Mouse (Mus musculus) embryonic facial prominence, embryonic 13.5 days (tissue): ENCODE results near the gene Ifnab. TPM values are rescaled to one million over a fixed set of nuclear protein-coding genes. Genes with fewer than 3 reads are reported as not detected.
A peak's percentile ranks its signal among the peaks of the same experiment; 100 is the strongest.

Experiments used
- ATAC-seq: fragments of 200-750 bp; cut with Nextera tagmentation; 2 replicates; pipeline ENCODE4 v1.8.0; 2017; ENCODE audit warnings: low read depth; ENCODE audit not compliant: insufficient number of reproducible peaks, insufficient read depth, low FRiP score, low TSS enrichment
- H3K27ac ChIP-seq: fragments of 300-500 bp; sonication (generic); 2 replicates; pipeline ENCODE4 v1.5.1; 2015; ENCODE audit warnings: moderate library complexity, mild to moderate bottlenecking, inconsistent platforms
- H3K27me3 ChIP-seq: fragments of 300-500 bp; sonication (generic); 2 replicates; pipeline ENCODE4 v1.6.1; 2015; ENCODE audit warnings: mild to moderate bottlenecking, inconsistent platforms
- H3K36me3 ChIP-seq: fragments of 300-500 bp; sonication (generic); 2 replicates; pipeline ENCODE4 v1.6.1; 2015; ENCODE audit warnings: mild to moderate bottlenecking, inconsistent platforms
- H3K4me1 ChIP-seq: fragments of 300-500 bp; sonication (generic); 2 replicates; pipeline ENCODE4 v1.6.1; 2015; ENCODE audit warnings: inconsistent platforms
- H3K4me2 ChIP-seq: fragments of 300-500 bp; sonication (generic); 2 replicates; pipeline ENCODE4 v1.6.1; 2015; ENCODE audit warnings: moderate library complexity, mild to moderate bottlenecking, inconsistent platforms
- H3K4me3 ChIP-seq: fragments of 300-500 bp; sonication (generic); 2 replicates; pipeline ENCODE4 v1.5.1; 2015; ENCODE audit warnings: mild to moderate bottlenecking, inconsistent platforms
- H3K9ac ChIP-seq: fragments of 300-500 bp; sonication (generic); 2 replicates; pipeline ENCODE4 v1.6.1; 2015; ENCODE audit warnings: mild to moderate bottlenecking, inconsistent platforms
- H3K9me3 ChIP-seq: fragments of 300-500 bp; sonication (generic); 2 replicates; pipeline ENCODE4 v1.6.1; 2016; ENCODE audit warnings: inconsistent platforms
- WGBS: fragments of 180-500 bp; shearing (Covaris S2); methylation state at CpG from one replicate; pipeline ENCODE4 v1.1.7; 2015; ENCODE audit warnings: mixed read lengths; 5-methylcytosine and 5-hydroxymethylcytosine counted together
- polyA plus RNA-seq: library from polyadenylated mRNA; unstranded; fragments of >200 nt; fragmentation: Nextera tagmentation; extraction: Ambion mirVana; gene quantifications from 2 replicates; pipeline ENCODE4 v1.2.1, GENCODE M21; 2015

The Ifnab gene
- polyA plus RNA-seq, 1 experiment from 2014 or later = not detected

- Histone ChIP-seq H3K36me3 (no peaks in the 10 kb centered on the region), H3K4me1 (no peaks in the 10 kb centered on the region), H3K27ac (no peak overlapping the region), H3K9ac (no peak overlapping the region), H3K4me2 (no peak overlapping the region), H3K27me3 (no peaks in the 10 kb centered on the region), H3K4me3 (no peak overlapping the region), H3K9me3 (no peaks in the 10 kb centered on the region)
- ATAC-seq = no peak
- WGBS = 45% methylated on average over 1 of the region's 1 CpGs
Measured at GRCm38 (mm10) chr4:88655461-88655860, 35.7 kb downstream of the Ifnab start.

GRCm38 (mm10) chr4:88653644-88654043, 37.5 kb downstream of the Ifnab start:
- Histone ChIP-seq H3K36me3 (no peaks in the 10 kb centered on the region), H3K4me1 (no peaks in the 10 kb centered on the region), H3K4me2 (no peak overlapping the region), H3K27ac (no peak overlapping the region), H3K9ac (no peak overlapping the region), H3K9me3 (no peaks in the 10 kb centered on the region), H3K27me3 (no peaks in the 10 kb centered on the region), H3K4me3 (no peak overlapping the region)
- ATAC-seq = no peak
- 71% methylated on average over 3 of the region's 3 CpGs for WGBS

- ATAC-seq = no peak
- Histone ChIP-seq H3K4me3 (no peak within 1 kb of the TSS), H3K27me3 (no peaks in the 10 kb centered on the region), H3K9ac (no peak within 1 kb of the TSS), H3K4me2 (no peak within 1 kb of the TSS), H3K4me1 (no peaks in the 10 kb centered on the region), H3K27ac (no peak within 1 kb of the TSS), H3K9me3 (no peaks in the 10 kb centered on the region), H3K36me3 (no peaks in the 10 kb centered on the region)
- WGBS = 52% methylated on average over 2 of the region's 2 CpGs
Measured at GRCm38 (mm10) chr4:88644359-88644758, 46.8 kb downstream of the Ifnab start, which contains the start of gene Ifna13. Ifna13 (minus strand) TSS chr4:88644459.

- no peak overlapping the region for H3K4me2 ChIP-seq
- WGBS = 28% methylated on average over 2 of the region's 2 CpGs
- H3K27ac ChIP-seq = no peak overlapping the region
- H3K4me1 ChIP-seq = no peaks in the 10 kb centered on the region
- no peak for ATAC-seq
- no peaks in the 10 kb centered on the region for H3K36me3 ChIP-seq
- no peak overlapping the region for H3K4me3 ChIP-seq
- no peak overlapping the region for H3K9ac ChIP-seq
- H3K27me3 ChIP-seq = no peaks in the 10 kb centered on the region
- H3K9me3 ChIP-seq = no peaks in the 10 kb centered on the region
Measured at GRCm38 (mm10) chr4:88642526-88642925, 48.6 kb downstream of the Ifnab start.

- Histone ChIP-seq H3K4me2 (peak overlapping the region; percentile 54), H3K9me3 (no peaks in the 10 kb centered on the region), H3K4me1 (no peaks in the 10 kb centered on the region), H3K27ac (peak overlapping the region; percentile 23; the same call in 1 of the 2 replicates), H3K27me3 (no peaks in the 10 kb centered on the region), H3K36me3 (no peaks in the 10 kb centered on the region), H3K4me3 (peak overlapping the region; percentile 43), H3K9ac (peak overlapping the region; percentile 59)
- 12% methylated on average over 11 of the region's 11 CpGs for WGBS
- ATAC-seq = peak; percentile 91
Measured at GRCm38 (mm10) chr4:88641077-88641831, 49.9 kb downstream of the Ifnab start.

- no peak overlapping the region for H3K27ac ChIP-seq
- H3K4me3 ChIP-seq = peak overlapping the region; percentile 43
- no peaks in the 10 kb centered on the region for H3K27me3 ChIP-seq
- H3K4me2 ChIP-seq = peak overlapping the region; percentile 54
- no peak for ATAC-seq
- WGBS = 65% methylated on average over 8 of the region's 8 CpGs
- no peaks in the 10 kb centered on the region for H3K4me1 ChIP-seq
- no peaks in the 10 kb centered on the region for H3K9me3 ChIP-seq
- H3K36me3 ChIP-seq = no peaks in the 10 kb centered on the region
- peak overlapping the region; percentile 59 for H3K9ac ChIP-seq
Measured at GRCm38 (mm10) chr4:88640704-88641076, 50.5 kb downstream of the Ifnab start.

Other genes with a start within 250 kb of the Ifnab start
- not detected in 2 replicates for gene Ifnb1, start 168.6 kb downstream of the Ifnab start, polyA plus RNA-seq
- not detected in 2 replicates for gene Ifna15, start 133.1 kb downstream of the Ifnab start, polyA plus RNA-seq
- gene Ifna14, start 119.6 kb downstream of the Ifnab start, polyA plus RNA-seq = not detected in 2 replicates
- gene Ifna9, start 99.0 kb downstream of the Ifnab start, polyA plus RNA-seq = not detected in 2 replicates
- gene Ifna12, start 88.0 kb downstream of the Ifnab start, polyA plus RNA-seq = not detected in 2 replicates
- gene C87499, start 56.9 kb downstream of the Ifnab start, polyA plus RNA-seq = not detected in 2 replicates
- gene Ifna13, start 46.9 kb downstream of the Ifnab start, polyA plus RNA-seq = not detected in 2 replicates
- gene Ifna16, start 14.4 kb downstream of the Ifnab start, polyA plus RNA-seq = not detected in 2 replicates
- not detected in 2 replicates for gene Ifna2, start 7.4 kb downstream of the Ifnab start, polyA plus RNA-seq
- gene Gm26566, start 30.4 kb upstream of the Ifnab start, polyA plus RNA-seq = 0.84 and 1.0 TPM in 2 replicates
- gene Klhl9, start 31.1 kb upstream of the Ifnab start, polyA plus RNA-seq = 111 and 122 TPM in 2 replicates
- not detected in 2 replicates for gene Gm13271, start 63.5 kb upstream of the Ifnab start, polyA plus RNA-seq
- 0.22 and 0.63 TPM in 2 replicates for gene Gm13283, start 68.8 kb upstream of the Ifnab start, polyA plus RNA-seq
- 0.46 and 0.70 TPM in 2 replicates for gene Gm13290, start 82.5 kb upstream of the Ifnab start, polyA plus RNA-seq
- gene Gm13289, start 85.6 kb upstream of the Ifnab start, polyA plus RNA-seq = not detected in 2 replicates
- gene Gm13272, start 88.5 kb upstream of the Ifnab start, polyA plus RNA-seq = not detected in 2 replicates
- gene Ifnz, start 90.8 kb upstream of the Ifnab start, polyA plus RNA-seq = not detected in 2 replicates
- gene Gm13276, start 94.3 kb upstream of the Ifnab start, polyA plus RNA-seq = not detected in 2 replicates
- gene Gm13277, start 97.3 kb upstream of the Ifnab start, polyA plus RNA-seq = not detected in 2 replicates
- gene Gm13278, start 100.2 kb upstream of the Ifnab start, polyA plus RNA-seq = not detected in 2 replicates
- not detected in 2 replicates for gene Gm13275, start 103.1 kb upstream of the Ifnab start, polyA plus RNA-seq
- not detected in 2 replicates for gene Gm13279, start 106.0 kb upstream of the Ifnab start, polyA plus RNA-seq
- 0.58 and 1.4 TPM in 2 replicates for gene Gm13285, start 108.3 kb upstream of the Ifnab start, polyA plus RNA-seq
- not detected in 2 replicates for gene Gm13287, start 111.9 kb upstream of the Ifnab start, polyA plus RNA-seq
- 0.11 TPM in 1 of 2 replicates, not detected in the other for gene Gm13288, start 114.2 kb upstream of the Ifnab start, polyA plus RNA-seq
- not detected in 2 replicates for gene Ifna7, start 124.9 kb upstream of the Ifnab start, polyA plus RNA-seq
- gene Ifna11, start 128.6 kb upstream of the Ifnab start, polyA plus RNA-seq = not detected in 2 replicates
- gene Ifna6, start 136.1 kb upstream of the Ifnab start, polyA plus RNA-seq = not detected in 2 replicates
- gene Ifna5, start 144.2 kb upstream of the Ifnab start, polyA plus RNA-seq = not detected in 2 replicates
- gene Ifna4, start 150.5 kb upstream of the Ifnab start, polyA plus RNA-seq = not detected in 2 replicates
- gene Ifna1, start 158.7 kb upstream of the Ifnab start, polyA plus RNA-seq = not detected in 2 replicates
- gene Ifne, start 188.8 kb upstream of the Ifnab start, polyA plus RNA-seq = not detected in 2 replicates